Mouse (Mus musculus): Measurements from ENCODE around the gene Tcp11x2. TPM values are rescaled to one million over a fixed set of nuclear protein-coding genes. Genes with fewer than 3 reads are reported as not detected.

Tcp11x2 gene
- polyA plus RNA-seq, 1 experiment from 2014 or later: not detected

DNA sequence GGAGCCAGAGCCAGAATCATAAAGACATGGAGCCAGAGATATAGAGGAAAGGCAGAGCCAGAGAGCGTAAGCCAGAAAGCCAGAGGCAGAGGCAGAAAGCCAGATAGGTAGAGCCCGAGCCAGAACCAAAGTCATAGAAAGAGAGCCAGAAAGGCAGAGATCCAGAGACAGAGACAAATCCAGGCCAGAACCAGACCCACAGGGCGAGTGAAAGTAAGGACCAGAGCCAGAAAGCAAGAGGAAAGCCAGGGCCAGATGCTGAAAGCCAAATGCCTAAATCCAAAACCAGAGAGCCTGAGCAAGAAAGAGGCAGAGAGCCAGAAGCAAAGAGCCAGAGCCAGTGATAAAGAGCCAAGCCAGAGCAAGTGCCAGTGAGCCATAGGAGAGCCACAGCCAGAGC lies 5.8 kb downstream of the Tcp11x2 start:
- H3K27me3 ChIP-seq (replicated peaks; ENCODE audit: control insufficient read depth, insufficient read depth, low read length): 0 out of 2 replicates have a peak, but pooled peaks cover 3% of the 10 kb centered on the region

DNA sequence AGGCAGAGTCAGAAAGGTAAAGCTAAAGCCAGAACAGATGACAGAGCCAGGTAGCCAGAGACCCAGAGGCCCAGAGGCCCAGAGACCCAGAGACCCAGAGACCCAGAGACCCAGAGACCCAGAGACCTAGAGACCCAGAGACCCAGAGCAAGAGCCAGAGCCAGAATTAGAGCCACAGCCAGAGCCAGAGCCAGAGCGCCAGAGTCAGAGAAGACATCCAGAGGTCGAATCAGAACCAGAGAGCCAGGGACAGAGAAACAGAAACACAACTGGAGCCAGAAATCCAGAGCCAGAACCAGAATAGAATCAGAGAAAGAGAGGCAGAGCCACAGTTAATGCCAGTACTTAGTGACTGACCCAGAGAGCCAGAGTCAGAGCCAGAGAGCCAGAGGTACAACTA lies 11.7 kb downstream of the Tcp11x2 start:
- no peaks in the 10 kb centered on the region for H3K36me3 ChIP-seq (ENCODE audit: control insufficient read depth, insufficient read depth, low read length)
- H3K4me3 ChIP-seq (ENCODE audit: low read depth, low read length): no peak overlapping the region
- no peaks in the 10 kb centered on the region for H3K4me1 ChIP-seq (replicated peaks; ENCODE audit: control insufficient read depth, insufficient read depth, low read length)
- no peak overlapping the region for H3K4me2 ChIP-seq (ENCODE audit: low read length)
- H3K9me3 ChIP-seq (ENCODE audit: control insufficient read depth, low read length): no peaks in the 10 kb centered on the region
- 86% methylated on average over 2 of the region's 2 CpGs for WGBS
- no peak overlapping the region for H3K9ac ChIP-seq (ENCODE audit: low read length)
- no peaks in the 10 kb centered on the region for H3K27me3 ChIP-seq (replicated peaks; ENCODE audit: control insufficient read depth, insufficient read depth, low read length)
- no peak overlapping the region for H3K27ac ChIP-seq (ENCODE audit: low read depth)
- DNase-seq (ENCODE audit: low spot score) (no peak), ATAC-seq (replicated peaks; ENCODE audit: low FRiP score, low TSS enrichment, low read depth) (no peak)

More for the DNA sequence above, 5.8 kb downstream of the Tcp11x2 start:
- Histone ChIP-seq H3K4me2 (ENCODE audit: low read length) (no peak overlapping the region), H3K4me1 (replicated peaks; ENCODE audit: control insufficient read depth, insufficient read depth, low read length) (no peaks in the 10 kb centered on the region), H3K36me3 (ENCODE audit: control insufficient read depth, insufficient read depth, low read length) (no peaks in the 10 kb centered on the region), H3K9ac (ENCODE audit: low read length) (no peak overlapping the region), H3K9me3 (ENCODE audit: control insufficient read depth, low read length) (no peaks in the 10 kb centered on the region), H3K27ac (ENCODE audit: low read depth) (no peak overlapping the region), H3K4me3 (ENCODE audit: low read depth, low read length) (no peak overlapping the region)
- WGBS: 80% methylated on average over 3 of the region's 3 CpGs
- DNase-seq (ENCODE audit: low spot score) (no peak), ATAC-seq (replicated peaks; ENCODE audit: low FRiP score, low TSS enrichment, low read depth) (no peak)

DNA sequence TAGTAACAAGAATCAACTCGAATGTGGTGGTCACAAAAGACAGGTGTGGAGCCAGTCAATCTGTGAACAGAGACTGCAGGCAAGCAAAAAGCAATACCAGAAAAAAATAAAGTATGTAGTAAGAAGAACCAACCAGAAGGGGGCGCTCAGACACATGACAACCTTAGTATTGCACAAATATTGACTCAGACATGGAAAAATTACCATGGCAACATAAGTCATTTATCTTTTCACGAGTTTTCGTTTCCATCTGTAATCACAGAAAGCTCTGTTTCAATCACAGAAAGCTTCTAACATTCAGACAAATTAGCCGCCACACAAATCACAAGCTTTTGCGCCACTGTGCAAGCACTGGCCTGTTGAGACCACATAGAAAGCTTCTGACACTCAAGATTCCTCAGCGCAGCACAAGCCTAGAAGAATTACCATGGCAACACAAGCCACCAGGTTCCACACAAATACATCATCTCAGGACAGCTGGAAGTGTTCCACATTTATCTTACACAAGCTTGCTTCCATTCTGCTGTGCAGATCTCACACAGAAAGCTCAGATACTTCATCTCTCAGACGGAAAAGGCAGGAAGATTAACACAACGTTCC lies 41.3 kb downstream of the Tcp11x2 start:
- H3K4me1 ChIP-seq (replicated peaks; ENCODE audit: control insufficient read depth, insufficient read depth, low read length): no peaks in the 10 kb centered on the region
- ATAC-seq (replicated peaks; ENCODE audit: low FRiP score, low TSS enrichment, low read depth) (no peak), DNase-seq (ENCODE audit: low spot score) (peak; percentile 52)
- H3K9me3 ChIP-seq (ENCODE audit: control insufficient read depth, low read length): no peaks in the 10 kb centered on the region
- H3K4me2 ChIP-seq (ENCODE audit: low read length): no peak overlapping the region
- no peaks in the 10 kb centered on the region for H3K27me3 ChIP-seq (replicated peaks; ENCODE audit: control insufficient read depth, insufficient read depth, low read length)
- no peak overlapping the region for H3K27ac ChIP-seq (ENCODE audit: low read depth)
- no peaks in the 10 kb centered on the region for H3K36me3 ChIP-seq (ENCODE audit: control insufficient read depth, insufficient read depth, low read length)
- H3K9ac ChIP-seq (ENCODE audit: low read length): no peak overlapping the region
- 25% methylated on average over 9 of the region's 9 CpGs for WGBS
- no peak overlapping the region for H3K4me3 ChIP-seq (ENCODE audit: low read depth, low read length)

DNA sequence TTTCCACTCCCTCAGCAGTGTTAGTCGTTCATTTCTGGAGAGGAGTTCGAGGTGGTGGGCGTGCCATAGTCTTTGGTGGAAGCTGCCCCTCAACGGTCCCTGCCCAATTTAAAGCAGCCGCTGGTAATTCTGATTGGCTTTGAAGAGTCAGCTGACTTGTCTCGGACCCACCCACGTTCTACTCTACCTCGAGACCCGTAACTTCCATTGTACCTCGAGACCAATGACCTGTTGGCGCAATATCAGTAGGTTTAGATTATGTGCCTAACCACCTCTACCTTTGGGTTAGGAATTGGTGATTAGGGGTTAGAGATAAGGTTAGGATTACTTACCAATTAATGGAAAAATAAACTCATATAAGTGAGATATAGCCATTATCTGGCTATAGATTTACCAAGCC lies 66.0 kb downstream of the Tcp11x2 start, which contains the start of gene Prame:
Gene Prame, minus strand, starts transcription at position 101 of the 400 bp plus-strand sequence.
- Histone ChIP-seq H3K27ac (ENCODE audit: low read depth) (no peak within 1 kb of the TSS), H3K27me3 (replicated peaks; ENCODE audit: control insufficient read depth, insufficient read depth, low read length) (peaks cover 1% of the 10 kb centered on the region; the same call in 1 of the 2 replicates), H3K9me3 (ENCODE audit: control insufficient read depth, low read length) (no peaks in the 10 kb centered on the region), H3K36me3 (ENCODE audit: control insufficient read depth, insufficient read depth, low read length) (no peaks in the 10 kb centered on the region), H3K9ac (ENCODE audit: low read length) (no peak within 1 kb of the TSS), H3K4me2 (ENCODE audit: low read length) (no peak within 1 kb of the TSS), H3K4me1 (replicated peaks; ENCODE audit: control insufficient read depth, insufficient read depth, low read length) (no peaks in the 10 kb centered on the region), H3K4me3 (ENCODE audit: low read depth, low read length) (no peak within 1 kb of the TSS)
- DNase-seq (ENCODE audit: low spot score) (no peak), ATAC-seq (replicated peaks; ENCODE audit: low FRiP score, low TSS enrichment, low read depth) (no peak)
- 85% methylated on average over 11 of the region's 11 CpGs for WGBS

Other genes with a start within 250 kb of the Tcp11x2 start
- gene AV320801, start 199.2 kb downstream of the Tcp11x2 start, polyA plus RNA-seq (2014; fragmentation: Nextera tagmentation; extraction: Ambion mirVana): not detected in 2 replicates
- 0.39 and 0.52 TPM in 2 replicates for gene Nxf7, start 95.0 kb downstream of the Tcp11x2 start, polyA plus RNA-seq (2014; fragmentation: Nextera tagmentation; extraction: Ambion mirVana)
- gene Prame, start 66.1 kb downstream of the Tcp11x2 start, polyA plus RNA-seq (2014; fragmentation: Nextera tagmentation; extraction: Ambion mirVana): not detected in 2 replicates
- gene Tmsb15a, start 31.5 kb upstream of the Tcp11x2 start, polyA plus RNA-seq (2014; fragmentation: Nextera tagmentation; extraction: Ambion mirVana): 0.55 TPM in 1 of 2 replicates, not detected in the other
- gene Armcx5, start 48.9 kb upstream of the Tcp11x2 start, polyA plus RNA-seq (2014; fragmentation: Nextera tagmentation; extraction: Ambion mirVana): 8.3 TPM in 2 replicates
- 38.6 and 45.8 TPM in 2 replicates for gene Gprasp1, start 48.9 kb upstream of the Tcp11x2 start, polyA plus RNA-seq (2014; fragmentation: Nextera tagmentation; extraction: Ambion mirVana)
- 41.4 and 45.5 TPM in 2 replicates for gene Bhlhb9, start 103.8 kb upstream of the Tcp11x2 start, polyA plus RNA-seq (2014; fragmentation: Nextera tagmentation; extraction: Ambion mirVana)
- gene Gprasp2, start 145.2 kb upstream of the Tcp11x2 start, polyA plus RNA-seq (2014; fragmentation: Nextera tagmentation; extraction: Ambion mirVana): 19.8 and 24.9 TPM in 2 replicates

Measured in intestine, embryonic 14.5 days (tissue).